Mouse (Mus musculus): ENCODE data around the gene Zbtb16.

GRCm38 (mm10) chr9:48759098-48759497, 76.9 kb downstream of the Zbtb16 start:
- no peak for TF ChIP-seq CTCF (IDR thresholded peaks at IDR 0.05; ENCODE audit: low read depth, low read length)
- no peak for TF ChIP-seq TAL1 (conservative IDR thresholded peaks at IDR 0.05; ENCODE audit: low read depth, low read length)
- no peak for TF ChIP-seq POLR2AphosphoS5 (IDR thresholded peaks at IDR 0.05; ENCODE audit: insufficient replicate concordance, low read depth, low read length)
- TF ChIP-seq GATA1 (IDR thresholded peaks at IDR 0.05; ENCODE audit: borderline replicate concordance, low read length): no peak
